Mouse (Mus musculus) 3134 (cell line): ENCODE measurements around the gene Ramp2.

Experiments
- DNase-seq: peaks from one replicate; pipeline ENCODE4 v3.0.0-alpha.2; 2011; ENCODE audit warnings: low spot score; ENCODE audit not compliant: insufficient read length; ENCODE audit errors: extremely low read depth

The Ramp2 gene

DNA sequence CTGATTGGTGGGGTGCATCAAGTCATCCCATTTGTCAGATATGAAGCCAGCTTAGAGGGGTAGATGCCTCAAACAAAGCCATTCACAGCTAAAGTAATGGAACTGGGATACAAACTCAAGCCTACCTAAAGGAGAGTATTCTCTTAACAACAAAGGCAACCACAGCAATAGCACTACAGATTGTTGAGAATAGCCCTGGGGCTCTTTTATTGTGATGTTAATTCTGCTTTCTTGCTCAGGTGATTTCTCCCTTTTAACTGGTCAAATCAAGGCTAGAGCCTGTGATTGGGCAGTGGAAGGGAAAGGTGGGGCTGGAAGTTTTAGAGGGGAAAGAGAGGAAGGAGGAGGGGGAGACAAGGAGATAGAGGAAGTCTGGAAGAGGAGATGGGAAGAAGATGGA is 11.7 kb upstream of the Ramp2 start:
- DNase-seq: no peak

DNA sequence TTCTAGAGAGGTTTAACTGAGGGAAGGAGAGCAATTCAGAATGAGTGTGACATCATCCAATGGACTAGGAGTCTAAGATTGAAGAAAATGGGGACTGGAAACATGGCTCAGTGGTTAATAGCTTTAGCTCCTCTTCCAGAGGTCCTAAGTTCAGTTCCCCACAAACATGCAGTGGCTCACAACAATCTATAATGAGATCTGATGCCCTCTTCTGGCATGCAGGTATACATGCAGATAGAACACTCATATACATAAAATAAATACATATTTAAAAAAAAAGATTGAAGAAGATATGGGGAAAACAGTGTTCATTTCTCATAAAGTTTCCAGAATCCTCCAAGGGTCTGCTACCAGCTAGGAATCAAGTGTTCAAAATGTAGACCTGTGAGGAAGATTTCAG is 10.4 kb upstream of the Ramp2 start:
- DNase-seq: no peak

DNA sequence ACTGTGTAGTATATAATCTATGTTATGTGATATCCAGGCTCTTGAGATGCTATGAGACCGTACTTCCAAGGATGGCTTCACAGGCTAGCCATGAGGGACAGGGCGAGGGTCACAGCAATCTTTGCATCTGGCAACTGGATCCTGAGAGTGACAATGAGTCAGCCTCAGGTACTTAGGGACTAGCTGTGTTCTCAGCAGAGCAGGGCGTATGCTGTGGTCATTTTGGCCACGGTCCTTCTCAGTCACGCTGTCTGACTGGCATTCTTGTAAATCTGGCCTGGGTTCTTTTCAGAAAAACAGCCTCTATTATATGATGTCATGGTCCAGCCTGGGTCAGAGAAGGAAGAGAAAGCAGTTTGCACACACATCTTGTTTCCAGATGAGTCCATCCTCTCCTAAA is 9.0 kb upstream of the Ramp2 start:
- peak; percentile 67 for DNase-seq

DNA sequence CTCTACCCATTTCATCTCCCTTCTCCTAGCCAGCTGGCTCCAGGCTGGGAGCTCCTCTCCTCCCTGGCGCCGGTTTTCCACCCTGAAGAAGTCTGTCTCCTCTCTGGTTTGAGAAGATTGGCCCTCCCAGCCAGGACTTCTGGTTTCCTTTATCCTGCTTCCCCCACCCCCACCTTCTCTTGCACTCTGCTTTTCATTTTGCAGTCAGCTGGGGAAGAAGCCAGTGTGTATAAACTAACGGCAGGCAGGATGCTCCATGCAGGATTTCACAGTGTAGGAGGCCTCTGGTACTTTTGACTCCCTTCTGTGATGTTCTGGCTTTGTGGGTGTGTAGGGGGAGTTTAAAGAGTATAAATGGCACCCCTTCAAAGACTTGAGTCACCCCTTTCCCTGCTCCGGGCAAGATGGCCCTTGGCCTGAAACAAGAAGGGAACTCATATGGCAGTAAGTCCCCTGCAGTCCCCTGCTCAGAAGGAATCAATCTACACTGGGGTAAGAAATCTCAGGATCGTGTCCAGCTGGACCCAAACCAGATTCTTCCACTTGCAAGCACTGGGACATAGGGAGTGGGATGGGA is 7.7 kb upstream of the Ramp2 start:
- no peak for DNase-seq

DNA sequence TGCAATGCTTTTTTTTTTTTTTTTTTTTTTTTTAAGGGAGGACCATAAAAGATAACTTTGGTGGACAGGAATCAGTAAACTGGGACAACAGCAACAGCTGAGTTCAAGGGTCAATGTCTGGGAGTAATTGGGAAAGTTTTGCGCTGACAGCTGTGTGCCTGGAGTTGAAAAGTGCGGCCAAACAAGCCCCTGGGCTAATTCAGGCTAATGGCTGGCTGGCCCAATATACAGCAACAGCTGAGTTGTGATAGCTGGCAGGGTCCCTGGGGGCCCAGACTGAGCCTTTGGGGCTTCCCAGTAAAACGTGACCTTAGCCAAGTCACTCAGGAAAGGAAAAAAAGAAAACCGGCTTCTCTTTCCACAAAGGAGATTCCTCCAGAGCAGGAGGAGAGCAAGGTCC is 757 bp upstream of the Ramp2 start:
- DNase-seq: no peak

DNA sequence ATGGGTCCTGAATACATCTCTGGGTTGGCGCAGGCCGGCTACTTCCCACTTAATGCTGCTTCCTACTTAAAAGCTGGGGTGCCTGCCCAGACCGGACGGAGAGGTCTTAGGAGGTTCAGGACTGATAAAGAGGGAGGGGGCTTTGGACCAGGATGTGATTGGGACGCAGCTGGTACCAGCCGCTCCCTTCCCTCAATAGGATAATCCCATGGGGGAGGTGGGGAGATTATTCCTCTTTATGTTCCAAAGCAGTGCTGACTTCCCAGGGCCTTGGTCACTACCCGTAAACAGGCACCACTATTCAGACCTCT is 829 bp downstream of the Ramp2 start:
- no peak for DNase-seq

DNA sequence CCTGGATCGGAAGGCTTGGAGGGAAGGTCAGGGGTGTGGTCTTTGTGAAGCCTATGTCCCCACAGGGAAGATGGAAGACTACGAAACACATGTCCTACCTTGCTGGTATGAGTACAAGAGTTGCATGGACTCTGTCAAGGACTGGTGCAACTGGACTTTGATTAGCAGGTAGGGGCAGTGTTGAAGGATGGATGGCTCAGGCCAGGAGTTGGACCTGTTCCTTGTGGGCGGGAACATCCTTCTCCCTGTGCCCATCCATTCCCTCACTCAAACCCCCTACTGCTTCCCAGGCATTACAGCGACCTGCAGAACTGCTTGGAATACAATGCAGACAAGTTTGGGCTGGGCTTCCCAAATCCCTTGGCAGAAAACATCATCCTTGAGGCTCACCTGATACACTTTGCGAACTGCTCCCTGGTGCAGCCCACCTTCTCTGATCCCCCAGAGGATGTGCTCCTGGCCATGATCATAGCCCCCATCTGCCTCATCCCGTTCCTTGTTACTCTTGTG is 1.7 kb downstream of the Ramp2 start:
- DNase-seq: no peak

DNA sequence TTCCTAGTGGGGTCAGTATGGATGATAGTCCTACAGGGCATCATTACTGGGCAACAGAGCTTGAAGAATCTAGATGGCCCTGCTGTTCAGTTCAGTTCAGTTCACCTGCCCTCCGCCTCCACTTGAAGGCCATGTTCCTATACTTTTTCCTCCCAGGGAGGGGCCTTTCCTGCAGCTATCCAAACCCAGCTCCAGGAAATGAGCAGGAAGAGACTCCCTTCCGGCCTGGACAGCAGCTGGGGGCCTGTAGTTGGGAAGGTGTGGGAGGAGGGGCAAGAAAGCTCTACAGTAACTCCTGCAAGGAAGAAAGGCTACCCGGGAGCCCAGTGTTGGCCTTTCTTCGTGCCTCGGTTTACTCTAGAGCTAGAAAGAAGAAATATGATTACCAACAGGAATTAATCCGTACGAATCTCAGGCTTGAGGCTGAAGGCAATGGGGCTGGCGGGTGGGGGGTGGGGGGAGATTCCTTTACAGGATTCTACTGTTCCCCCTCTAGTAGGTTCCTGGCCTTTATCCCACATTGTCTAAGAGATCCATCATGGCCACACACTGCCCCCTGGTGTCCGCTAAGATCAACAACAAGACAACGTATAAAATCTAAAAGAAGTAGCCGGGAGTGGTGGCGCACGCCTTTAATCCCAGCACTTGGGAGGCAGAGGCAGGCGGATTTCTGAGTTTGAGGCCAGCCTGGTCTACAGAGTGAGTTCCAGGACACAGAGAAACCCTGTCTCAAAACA is 2.6 kb downstream of the Ramp2 start:
- DNase-seq: no peak

DNA sequence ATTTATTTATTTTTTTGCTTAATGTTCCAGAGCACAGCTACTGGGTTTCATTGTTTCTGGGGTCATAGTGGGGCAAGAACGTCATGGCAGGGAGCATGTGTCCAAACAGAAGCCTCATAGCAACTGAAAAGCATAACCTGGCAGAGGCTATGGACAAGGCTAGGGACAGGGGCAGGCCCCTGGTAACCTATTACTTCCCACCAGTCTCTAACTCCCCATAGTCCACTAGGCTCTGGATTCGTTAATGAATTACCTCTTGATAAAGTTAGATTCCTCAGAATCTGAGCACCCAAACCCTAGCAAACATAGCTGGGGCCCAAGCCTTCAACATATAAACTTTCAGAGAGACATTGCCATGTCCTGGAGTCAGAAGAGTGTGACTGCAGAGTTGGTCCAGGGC is 5.2 kb downstream of the Ramp2 start:
- DNase-seq: no peak

DNA sequence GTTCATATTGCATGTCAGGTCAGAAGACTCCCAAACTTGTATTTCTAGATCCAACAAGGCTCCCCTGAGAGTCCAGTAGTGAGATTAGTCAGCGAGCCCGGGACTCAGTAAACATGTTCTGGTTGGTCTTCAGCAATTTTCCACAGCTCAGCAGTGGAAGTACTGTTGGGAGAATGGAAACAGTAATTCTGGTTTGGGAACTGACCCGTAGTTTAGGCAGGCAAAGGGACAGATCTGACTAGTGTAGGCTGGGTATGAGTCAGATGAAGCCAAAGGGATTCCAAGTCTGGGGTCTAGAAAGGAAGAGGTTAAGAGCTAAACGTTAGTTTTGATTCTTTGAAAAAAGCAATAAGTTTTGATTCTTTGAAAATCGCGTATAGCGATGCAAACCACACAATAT is 7.1 kb downstream of the Ramp2 start:
- DNase-seq: peak; percentile 26

DNA sequence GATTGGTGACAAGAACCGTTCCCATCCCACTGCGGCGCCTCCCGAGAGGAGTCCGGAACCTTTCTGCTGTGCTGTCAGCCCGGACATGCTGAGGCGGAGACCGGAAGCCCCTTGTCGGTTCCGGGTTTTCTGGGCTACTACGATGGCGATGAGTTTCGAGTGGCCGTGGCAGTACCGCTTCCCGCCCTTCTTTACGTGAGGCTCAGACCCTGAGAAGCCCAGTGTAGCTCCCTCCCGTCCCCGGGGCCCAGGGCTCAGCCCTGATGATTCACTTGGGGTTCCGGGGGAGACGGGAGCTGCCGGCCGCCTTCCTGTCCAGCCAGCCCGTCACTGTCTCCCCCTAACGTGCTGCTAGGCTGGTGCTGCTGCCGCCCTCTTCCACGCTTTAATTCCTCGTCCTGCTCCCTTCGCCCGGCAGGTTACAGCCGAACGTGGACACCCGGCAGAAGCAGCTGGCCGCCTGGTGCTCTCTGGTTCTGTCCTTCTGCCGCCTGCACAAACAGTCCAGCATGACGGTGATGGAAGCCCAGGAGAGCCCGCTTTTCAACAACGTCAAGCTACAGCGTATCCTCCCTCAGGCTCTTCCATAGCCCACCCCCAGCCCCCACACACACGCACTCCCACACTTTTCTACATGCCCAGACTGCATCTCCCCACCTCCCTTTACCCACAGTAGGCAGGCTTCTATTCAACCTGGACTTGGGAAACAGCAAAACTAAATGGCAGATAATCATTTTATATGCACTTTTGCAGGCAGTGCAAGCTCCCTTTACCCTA is 8.0 kb downstream of the Ramp2 start, which contains the start of gene Vps25:
TSS of gene Vps25 (plus strand) at position 95 of the 777 bp plus-strand sequence.
- DNase-seq: peak; percentile 88

DNA sequence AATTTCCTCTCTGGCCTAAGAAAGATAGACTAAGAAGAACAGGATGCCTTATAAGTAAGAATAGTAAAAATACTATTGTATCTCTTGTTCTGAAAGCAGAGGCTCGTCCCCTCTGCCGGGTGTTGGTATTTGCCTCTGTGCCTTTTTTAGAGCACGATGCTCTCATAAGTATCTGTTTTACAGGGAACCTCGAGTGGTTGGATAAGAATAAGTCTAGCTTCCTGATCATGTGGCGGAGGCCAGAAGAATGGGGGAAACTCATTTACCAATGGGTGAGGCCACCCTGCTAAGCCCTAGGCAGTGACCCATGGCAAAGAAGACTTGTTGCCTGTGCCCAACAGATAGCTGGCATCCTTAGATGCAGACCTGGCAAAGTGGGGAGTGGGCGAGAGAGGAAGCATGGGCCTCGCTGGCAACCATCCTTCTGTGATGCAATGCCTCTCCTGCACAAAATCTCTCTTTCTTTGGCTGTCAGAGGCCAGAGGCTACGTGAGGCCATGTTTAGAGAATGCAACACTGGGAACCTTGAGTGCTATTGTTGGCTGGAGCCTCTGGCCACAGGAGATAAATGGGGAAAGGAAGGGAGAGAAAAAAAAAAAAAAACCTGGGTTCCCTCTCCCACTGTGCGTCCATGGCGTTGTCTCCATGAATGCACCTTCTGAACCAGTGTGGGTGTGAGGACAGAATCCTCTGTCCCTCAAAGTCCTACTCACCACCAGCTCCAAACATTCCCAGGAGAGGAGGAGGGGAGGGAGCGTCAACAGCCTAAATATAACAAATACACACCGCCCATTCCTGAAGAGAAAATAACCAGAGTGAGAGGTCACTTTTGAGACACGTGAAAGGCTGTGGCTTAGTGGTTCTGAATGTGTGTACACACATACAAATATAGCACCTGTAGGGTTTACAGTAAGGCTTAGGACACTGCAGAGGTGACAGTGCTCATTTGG is 10.3 kb downstream of the Ramp2 start:
- no peak for DNase-seq

DNA sequence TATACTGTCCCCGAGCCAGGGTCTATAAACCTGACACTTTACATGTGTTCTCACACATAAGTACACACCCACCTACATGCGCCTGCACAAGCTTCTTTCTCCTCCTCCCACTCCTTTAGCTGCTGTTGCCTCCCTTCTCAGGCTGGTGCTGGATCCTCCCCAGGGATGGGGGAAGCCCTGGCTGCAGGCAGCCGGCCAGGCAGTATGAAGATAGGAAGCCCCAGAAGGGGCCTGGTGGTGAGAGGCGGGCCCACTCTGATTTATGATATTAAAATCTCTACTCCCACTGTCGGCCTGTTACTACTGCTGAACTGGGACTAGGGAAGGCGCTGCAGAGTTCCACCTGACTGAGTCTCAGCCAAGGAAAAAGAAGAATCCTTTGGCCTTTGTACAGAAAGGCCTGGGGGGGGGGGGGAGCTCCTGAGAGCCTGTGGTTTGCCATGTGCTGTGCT is 13.5 kb downstream of the Ramp2 start:
- no peak for DNase-seq

DNA sequence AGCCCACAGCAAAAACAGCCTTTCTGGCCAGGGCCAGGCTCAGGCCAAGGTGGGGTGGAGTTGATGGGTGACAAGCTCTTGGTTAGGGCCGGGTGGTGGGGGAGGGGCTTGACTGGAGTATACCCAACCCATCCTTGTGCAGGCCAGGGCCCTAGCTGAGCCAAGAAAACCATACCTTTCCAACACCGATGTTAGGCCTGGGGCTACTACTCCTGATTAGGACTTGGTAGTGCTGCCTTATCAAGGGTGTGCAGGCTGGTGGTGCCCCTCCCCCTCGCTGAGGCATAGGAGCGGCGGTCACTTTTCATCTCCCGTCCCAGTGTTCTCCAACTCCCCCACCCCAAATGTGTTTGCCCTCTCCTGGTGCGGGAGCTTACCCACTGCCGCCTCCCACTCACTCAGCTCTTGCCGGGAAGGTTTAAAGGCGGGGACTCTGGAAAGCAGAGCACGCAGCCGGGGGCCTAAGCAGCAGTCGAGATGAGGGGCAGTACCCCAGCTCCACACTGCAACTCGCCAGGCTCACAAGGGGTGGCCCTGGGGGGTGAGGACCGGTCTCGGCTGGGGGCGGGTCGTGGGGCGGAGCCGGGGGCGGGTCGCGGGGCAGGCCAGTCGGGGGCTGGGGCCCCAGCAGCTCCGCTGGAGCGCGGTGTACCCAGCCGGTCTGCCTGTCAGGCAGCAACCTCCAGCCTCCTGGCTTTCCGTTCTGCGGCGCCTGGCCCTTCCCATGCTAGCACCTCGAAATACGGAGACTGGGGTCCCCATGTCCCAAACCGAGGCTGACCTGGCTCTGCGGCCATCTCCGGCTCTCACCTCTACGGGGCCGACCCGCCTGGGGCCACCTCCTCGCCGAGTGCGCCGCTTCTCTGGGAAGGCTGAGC is 14.4 kb downstream of the Ramp2 start, which contains the start of gene Wnk4:
TSS of gene Wnk4 (plus strand) at position 620 of the 878 bp plus-strand sequence.
- DNase-seq: no peak

DNA sequence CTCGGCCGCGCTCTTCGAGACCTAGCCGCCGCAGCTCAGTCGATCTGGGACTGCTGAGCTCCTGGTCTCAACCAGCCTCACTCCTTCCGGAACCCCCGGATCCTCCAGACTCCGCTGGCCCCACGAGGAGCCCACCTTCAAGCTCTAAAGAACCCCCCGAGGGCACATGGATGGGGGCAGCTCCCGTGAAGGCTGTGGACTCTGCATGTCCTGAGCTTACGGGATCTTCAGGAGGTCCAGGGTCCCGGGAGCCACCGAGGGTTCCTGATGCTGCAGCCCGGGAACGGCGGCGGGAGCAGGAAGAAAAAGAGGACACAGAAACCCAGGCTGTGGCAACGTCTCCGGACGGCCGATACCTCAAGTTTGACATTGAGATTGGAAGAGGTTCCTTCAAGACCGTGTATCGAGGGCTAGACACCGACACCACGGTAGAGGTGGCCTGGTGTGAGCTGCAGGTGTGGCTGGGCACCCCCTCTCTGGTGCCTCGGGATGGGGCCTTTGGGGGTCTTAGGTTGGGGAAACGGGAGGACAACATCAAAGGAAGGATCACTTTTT is 15.1 kb downstream of the Ramp2 start:
- no peak for DNase-seq

DNA sequence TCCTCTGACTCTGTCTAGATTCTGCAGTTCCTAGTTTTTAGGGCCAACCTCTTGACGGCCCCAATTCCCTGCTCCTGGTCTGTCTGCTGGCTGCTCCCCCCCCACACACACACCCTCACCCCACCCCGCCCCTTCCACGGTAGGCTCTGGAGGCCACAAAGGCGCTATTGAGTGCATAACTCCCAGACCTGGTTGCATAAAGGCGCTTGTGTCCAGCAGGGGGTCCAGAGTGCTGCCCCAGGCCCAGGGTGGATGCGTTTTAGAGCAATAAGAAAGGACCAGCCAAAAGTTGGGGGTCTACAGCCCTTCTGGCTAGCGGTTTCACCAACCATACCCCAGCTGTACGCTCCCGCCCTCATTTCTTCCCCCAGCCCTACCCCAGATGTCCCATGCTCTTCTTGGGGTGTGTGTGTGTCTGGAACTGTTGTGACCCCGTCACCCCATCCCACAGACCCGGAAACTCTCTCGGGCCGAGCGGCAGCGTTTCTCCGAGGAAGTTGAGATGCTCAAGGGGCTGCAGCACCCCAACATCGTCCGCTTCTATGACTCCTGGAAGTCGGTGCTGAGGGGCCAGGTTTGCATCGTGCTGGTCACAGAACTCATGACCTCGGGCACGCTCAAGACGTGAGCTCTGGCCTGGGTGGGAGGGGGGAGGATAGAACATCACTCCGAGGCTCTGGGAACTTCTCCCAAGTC is 16.6 kb downstream of the Ramp2 start:
- no peak for DNase-seq

DNA sequence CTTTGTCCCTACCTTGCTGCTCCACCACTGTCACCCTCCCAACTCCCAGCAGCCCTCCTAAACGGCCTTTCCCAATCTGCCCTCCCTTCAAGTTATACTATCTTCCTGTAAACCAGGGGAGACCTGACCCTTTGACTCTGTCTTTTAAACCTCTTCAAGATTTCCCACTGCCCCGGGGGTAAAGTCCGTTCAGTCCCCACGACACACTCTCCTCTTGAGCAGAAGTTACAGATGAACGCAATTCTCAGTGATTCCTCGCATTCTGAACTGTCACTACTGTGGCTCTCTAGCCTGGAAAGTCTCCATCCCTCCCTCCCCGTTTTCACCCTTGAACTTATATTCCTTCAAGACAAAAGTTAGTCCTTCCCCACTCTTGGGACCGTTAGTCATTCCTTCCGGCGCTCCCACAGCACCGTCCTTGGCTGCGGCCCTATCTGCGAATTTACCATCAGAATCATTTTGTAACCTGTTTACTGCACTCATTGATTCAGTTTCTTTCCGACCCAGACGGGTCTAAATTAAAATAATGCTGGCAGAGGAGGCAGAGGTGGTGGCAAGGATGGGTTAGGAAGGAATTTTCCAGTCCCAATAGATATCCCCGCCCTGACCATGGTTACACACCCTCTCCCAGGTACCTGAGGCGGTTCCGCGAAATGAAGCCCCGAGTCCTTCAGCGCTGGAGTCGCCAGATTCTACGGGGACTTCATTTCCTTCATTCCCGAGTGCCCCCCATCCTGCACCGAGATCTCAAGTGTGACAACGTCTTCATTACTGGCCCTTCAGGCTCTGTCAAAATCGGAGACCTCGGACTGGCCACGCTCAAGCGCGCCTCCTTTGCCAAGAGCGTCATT is 17.5 kb downstream of the Ramp2 start:
- DNase-seq: no peak

DNA sequence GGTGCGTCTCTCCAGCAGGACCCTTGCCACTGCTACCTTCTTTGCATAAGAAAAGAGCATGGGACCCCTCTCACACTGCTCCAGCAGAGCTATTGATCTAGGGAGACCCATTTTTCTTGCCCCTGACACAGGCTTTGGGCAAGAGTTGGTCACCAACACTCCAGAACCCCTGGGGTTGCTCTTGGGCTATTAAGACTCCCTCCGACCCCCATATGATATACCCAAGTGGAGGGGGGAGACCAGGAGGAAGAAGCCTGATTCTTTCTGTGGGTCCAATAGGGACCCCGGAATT is 18.1 kb downstream of the Ramp2 start:
- DNase-seq: no peak
